Mouse (Mus musculus) lung, adult 2 months (tissue): ENCODE measurements around the gene Trim46.

Source experiments
- CTCF ChIP-seq: fragments of 200-500 bp; IDR thresholded peaks from 2 replicates; pipeline ENCODE4 v1.5.1; 2011; ENCODE audit warnings: mild to moderate bottlenecking, low read length, control low read depth; ENCODE audit not compliant: insufficient read depth
- POLR2A ChIP-seq: fragments of 200-500 bp; IDR thresholded peaks from 2 replicates; pipeline ENCODE4 v1.6.1; 2011; ENCODE audit warnings: low read depth, mild to moderate bottlenecking, control low read depth, low read length, borderline replicate concordance; ENCODE audit errors: extremely low read depth

DNA sequence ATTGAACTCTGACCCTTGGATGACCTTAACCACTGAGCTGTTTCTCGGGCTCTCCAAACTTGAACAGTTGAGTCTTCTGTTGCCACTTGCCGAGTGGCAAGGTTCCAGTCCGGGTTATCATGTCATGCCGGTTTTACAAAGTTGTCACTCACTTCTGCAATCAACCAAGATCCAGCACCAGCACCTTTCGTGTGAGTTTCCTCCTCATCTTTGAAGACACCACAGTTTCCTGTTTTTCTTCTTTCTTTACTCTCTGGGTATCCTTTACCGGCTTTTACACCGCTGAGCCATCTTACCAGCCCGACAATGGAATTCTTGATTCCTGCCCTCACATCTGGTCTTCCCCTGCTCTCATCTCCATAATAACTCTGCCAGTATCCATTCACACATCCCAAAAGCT is 55.7 kb downstream of the Trim46 start:
- TF ChIP-seq POLR2A (no peak), CTCF (no peak)
